Mouse (Mus musculus) MEL-GATA-1-ER (cell line): ENCODE results near the gene Ppp1r35.
A peak's percentile ranks its signal among the peaks of the same experiment; 100 is the strongest.

Source experiments
- DNase-seq: peaks from one replicate; pipeline ENCODE4 v3.0.0-alpha.2; 2012; ENCODE audit warnings: low read depth; ENCODE audit errors: extremely low read depth

The Ppp1r35 gene

DNA sequence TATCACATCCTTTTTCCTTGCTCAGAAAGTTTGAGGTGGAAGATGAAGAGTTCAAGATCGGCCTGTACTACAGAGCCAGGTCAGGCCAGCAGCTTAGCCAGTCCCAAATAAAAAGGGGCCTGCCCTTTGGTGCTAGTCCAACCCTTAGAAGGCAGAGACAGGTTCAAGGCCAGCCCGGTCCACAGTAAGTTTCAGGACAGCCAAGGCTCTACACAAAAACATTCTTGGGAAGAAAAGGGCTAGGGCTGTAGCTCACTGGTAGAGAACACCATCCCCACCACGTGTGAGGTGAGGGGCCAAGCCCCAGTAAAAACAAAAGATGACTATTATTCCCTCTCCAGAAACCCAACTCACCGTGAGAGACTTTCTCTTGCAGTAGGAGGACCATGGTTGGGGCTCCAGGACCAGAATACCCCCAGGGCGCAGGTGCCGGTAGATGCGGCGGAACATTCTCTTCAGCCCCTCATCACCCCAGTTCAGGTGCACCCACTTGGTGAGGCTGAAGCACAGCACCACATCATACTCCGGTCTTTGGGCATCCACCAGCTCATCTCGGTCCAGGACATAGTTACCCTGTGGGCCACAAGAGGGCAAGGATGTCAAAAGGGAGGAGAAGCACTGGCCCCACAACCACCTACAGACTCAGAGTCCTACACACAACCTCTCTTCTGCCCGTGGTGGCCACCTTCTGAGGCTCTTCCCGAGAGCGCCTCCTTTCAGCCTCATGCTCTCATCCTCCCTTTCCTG lies 4.3 kb downstream of the Ppp1r35 start:
- DNase-seq: no peak

DNA sequence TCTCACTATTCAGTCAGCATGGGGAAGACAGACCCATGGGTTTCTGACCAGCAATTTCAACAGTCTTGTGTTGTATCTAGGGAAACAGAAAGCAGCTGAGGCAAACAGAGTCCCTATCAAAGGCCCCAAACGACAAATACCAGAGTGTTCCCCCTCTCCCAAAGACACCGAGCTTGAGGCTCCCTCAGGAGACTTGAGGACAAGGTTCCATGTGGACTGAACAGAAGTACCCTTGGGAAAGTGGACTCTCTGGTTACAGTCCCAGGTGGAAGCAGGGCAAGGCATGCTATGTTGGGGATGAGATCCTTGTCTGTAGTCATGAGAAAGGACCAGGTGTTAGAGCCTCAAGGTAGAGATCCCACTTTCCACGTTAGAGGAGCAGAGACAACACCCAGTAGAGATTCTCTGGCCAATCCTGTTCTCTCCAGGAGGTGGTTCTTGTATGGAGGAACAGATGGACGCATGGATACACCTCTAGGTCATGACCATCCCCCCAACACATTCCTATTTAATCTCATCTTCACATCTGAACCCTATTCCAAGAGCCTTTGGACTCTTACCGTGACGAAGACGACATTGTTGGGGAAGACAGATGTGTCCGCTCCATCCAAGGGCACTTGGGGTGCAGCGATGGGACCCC lies 5.4 kb downstream of the Ppp1r35 start:
- DNase-seq: no peak

DNA sequence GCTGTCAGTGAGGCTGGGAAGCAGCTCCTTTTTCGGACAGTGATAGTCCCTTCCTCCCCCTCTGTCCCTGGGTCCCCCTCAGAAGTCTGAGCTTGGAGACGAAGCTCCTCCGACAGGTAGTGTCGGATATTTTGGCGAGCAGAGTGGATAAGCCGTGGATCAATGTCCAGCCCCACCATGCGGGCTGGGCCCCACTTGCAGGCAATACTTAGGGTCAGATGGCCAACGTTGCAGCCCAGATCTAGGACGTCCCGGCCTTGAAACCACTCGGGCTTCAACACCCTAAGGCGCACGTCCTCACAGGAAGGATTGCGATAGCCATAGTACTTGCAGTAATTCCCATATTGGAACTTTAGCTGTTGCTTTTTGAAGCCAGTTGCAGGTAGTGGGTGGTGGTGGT lies 5.9 kb downstream of the Ppp1r35 start:
- no peak for DNase-seq

DNA sequence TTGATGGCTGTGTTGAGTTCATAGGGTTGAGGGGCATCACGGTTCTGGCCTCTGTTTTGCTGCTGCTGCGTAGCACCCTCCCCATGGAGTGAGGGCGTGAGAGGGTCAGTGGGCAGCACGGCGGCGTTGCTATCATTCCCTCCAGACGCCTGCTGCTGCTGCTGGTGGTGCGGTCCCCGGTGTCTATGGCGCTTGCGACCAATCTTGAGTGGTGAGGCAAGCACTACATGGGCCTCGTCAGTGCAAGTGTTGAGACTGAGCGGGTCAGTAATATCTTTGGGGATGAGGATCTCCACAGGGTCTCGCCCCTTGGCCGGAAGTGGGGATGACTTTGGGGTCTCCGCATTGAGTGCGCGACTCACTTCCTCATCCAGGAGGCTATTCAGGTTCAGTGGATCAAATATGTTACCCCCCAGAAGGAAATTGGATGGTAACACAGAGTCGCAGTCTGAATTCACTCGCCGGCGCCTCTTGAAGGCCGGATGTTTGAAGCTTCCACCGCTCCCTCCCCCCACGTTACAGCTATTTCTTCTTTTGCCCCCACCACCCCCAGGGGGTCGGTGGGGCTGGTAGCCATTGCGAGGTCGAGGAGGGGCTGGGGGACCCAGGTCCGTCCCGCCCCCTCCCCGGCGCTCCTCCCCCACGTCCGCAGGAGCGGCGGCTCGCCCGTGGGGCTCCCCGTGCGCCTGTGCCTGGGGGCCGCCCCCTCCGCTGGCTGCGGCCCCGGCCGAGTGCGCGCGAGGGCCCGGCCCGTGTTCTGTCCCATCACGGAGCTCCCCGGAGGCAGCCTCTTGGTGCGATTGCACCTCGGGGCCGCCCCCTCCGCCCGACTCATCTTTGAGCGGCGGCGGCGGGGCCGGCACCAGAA lies 6.7 kb downstream of the Ppp1r35 start:
- DNase-seq: no peak

DNA sequence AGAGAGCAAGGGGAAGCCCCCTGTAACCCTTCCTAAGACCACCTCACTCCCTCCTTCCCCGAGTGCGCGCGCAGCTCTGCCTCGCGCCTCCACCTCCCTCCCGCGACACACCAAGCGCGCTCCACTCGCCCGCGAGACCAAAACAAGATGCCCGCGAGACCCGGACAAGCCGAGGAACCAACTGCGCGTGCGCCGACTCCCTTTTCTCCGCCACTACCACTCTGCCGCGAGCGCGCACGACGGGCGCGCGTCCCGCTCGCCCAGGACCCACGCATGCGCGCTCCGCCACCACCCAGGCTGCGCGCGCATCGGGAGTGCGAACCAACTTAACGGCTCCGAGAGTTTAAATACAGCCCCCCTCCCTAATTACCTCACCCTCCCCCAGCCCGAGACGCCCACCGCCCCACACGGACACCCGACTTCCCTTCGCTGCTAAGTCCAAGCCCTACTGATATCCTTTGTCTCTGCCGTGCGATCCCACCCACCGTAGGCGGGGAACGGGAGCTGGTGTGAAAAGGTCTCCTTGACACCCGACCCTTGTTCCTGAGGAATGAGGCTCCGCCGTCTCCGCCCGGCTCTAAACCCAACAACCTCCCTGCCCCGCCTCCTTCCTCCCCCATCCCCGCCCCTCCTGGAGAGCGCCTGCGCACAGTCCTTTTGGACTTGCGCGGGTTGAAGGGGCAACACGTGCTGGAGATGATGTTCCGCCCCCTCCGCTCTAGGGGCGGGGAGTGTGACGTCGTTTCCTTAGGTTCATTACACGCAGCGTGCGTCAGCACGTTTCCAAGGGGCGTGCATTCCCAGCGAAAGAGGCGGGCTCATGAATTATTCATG lies 7.7 kb downstream of the Ppp1r35 start:
- DNase-seq: peak; percentile 96

DNA sequence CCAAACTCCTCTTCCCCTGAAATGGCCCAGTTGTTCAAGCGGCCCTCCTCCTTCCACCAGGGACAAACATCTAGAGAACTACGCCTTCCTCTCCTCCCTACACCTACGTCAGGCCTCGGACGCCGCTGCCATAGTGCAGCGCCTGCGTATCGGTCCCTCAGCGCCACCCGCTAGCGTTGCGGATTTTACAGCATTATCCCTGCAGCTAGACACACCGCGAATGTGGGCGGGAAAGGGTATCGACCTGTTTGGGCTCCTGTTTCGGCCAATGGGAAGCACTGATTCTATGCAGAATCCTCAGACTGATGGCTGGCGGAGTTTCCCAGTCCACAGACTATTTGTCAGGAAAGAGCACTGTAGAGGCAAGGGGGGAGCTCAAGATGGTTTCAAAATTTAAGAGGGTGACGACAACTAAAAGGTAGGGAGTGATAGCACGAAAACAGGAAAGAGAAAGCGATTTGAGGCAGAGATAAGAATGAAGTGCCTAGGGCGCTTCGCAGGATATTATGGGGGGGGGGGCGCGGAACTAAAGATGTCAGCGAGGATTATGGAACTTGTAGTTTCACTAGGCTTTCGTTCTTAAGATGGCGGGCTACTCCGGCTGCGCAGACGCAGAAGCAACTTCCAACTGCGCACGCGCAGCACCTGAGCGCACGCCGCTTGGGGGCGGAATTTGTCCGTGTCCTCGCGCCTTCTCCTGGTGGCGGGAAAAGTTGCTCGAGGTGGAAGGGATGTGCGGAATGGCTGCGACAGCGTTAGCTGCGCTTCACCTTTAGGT lies 8.7 kb downstream of the Ppp1r35 start, which contains the start of the genes Mepce and Zcwpw1:
Mepce (minus strand) TSS at position 505 of the 778 bp plus-strand sequence.
Zcwpw1 (plus strand) TSS at position 648 of the 778 bp plus-strand sequence.
- DNase-seq: peak; percentile 88

DNA sequence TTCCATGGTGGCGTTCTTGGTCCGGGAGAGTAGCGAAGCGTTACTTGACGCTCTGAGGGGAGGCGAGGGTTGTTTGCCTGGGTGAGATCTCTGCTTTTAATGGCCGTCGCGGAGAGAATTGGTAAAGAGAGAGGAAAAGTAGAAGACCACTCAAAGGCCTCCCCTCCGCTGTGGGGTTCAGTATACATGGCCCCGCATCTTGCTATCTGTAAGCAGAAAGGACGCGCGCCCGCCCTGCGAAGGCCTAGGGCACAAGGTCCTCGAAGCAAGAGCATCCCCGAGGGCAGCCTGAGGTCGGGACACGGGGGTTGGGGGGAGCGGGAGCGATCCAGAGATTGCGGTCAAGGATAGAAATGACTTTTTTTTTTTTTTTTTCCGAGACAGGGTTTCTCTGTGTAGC lies 9.5 kb downstream of the Ppp1r35 start:
- DNase-seq: no peak

DNA sequence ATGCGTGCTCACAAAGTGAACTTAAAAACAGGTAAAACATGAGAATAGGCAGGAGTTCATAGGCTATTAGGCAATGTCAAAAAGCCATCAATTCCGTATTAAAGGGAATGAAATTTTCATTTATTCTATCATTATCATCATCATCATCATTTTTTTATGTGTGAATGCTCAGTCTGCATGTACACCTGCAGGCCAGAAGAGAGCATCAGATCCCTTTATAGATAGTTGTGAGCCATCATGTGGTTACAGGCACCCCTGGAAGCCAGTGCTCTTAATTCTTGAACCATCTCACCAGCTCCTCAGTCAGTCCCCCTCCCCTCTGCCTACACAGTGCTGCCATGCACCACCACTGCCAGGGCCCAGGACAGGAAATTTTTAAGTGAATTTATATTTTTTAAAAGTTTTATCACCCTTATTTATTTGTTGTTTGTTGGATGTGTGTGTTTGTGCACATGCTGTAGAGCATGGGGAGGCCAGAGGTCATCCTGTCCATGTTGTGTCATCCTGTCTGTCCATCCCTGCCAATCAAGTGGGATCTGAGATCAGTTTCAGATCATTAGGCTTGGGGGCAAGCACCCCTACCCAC lies 10.4 kb downstream of the Ppp1r35 start:
- no peak for DNase-seq

DNA sequence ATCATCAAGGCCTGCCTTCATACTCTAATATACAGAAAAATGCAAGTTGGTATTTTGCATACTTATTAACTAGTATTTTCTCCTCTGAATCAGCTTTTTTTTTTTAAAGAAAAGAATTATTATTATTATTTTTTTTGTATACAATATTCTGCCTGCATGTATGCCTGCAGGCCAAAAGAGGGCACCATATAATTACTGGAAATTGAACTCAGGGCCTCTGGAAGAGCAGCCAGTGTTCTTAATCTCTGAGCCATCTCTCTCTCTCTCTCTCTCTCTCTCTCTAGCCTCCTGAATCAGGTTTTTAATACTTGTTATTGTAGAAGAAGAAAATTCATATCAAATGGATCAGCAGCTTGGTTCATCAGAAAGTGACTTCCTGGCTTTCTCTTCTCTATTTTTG lies 12.9 kb downstream of the Ppp1r35 start:
- DNase-seq: no peak

DNA sequence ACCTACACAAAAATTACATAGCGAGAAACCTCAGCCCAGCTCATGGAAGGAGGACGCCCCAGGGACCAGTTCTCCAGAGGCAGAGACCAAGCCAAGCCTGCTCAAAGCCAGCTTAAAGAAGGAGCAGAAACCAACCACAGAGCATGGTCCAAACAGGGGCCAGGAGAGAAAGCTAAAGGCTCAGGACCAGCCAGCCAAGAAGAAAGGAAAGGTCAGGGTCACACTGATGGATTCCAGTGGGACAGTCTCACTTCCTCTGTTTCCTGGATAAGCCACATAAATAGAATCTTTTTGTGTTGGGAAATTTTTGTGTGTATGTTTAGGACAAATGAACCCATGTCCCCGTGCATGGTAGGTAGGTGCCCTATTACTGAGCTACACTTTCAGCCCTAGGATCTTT lies 18.0 kb downstream of the Ppp1r35 start:
- DNase-seq: no peak

DNA sequence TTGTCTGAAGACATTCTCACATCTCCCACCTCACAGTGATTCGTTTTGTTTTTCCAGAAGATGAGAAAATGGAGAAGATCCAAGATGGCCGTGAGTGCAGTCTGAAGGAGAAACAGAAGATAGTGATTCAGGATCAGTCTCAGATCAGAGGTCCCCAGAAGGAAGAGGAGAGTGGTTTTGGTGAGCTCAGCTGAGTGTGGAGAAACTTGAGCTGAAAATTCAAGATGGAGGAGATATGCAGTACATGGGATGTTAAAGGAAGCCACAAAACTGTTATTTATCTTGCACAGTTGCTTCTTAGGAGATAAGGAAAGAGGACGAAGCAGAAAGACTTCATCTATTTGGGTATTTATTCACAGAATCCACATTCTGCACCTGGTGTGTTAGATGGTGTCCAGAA lies 22.3 kb downstream of the Ppp1r35 start:
- no peak for DNase-seq

DNA sequence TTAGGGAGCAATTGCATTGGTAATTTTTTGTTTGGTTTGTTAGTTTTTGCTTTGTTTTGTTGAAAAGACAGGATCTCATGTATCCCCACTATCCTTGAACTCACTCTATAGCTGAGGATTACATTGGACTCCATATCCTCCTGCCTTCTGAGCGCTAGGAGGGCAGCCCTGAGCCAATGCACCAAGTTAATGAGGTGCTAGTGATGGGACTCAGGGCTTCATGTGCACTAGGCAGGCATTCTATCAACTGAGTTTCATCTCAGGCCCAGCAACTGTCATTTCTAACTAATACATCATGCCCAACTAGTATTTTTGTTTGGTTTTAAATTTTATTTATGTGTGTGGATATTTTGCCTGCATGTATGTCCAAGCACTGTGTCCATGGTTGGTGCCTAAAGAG lies 27.5 kb downstream of the Ppp1r35 start:
- no peak for DNase-seq

DNA sequence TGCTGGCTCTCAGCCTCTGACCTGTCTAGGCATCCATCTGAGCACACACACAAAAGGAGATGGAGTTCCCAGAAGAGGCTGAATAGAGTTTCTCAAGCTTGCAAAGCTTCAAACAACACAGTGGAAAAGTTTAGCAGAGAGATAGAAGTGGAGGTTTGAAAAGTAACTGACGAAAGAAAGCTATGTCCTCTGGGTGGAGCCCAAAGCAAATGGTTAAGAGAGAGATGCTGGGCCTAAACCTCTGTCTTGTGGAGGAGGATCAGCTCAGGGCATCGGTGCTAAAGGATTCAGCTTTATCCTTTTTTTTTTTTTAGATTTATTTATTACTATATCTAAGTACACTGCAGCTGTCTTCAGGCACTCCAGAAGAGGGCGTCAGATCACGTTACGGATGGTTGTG lies 29.7 kb downstream of the Ppp1r35 start:
- no peak for DNase-seq

DNA sequence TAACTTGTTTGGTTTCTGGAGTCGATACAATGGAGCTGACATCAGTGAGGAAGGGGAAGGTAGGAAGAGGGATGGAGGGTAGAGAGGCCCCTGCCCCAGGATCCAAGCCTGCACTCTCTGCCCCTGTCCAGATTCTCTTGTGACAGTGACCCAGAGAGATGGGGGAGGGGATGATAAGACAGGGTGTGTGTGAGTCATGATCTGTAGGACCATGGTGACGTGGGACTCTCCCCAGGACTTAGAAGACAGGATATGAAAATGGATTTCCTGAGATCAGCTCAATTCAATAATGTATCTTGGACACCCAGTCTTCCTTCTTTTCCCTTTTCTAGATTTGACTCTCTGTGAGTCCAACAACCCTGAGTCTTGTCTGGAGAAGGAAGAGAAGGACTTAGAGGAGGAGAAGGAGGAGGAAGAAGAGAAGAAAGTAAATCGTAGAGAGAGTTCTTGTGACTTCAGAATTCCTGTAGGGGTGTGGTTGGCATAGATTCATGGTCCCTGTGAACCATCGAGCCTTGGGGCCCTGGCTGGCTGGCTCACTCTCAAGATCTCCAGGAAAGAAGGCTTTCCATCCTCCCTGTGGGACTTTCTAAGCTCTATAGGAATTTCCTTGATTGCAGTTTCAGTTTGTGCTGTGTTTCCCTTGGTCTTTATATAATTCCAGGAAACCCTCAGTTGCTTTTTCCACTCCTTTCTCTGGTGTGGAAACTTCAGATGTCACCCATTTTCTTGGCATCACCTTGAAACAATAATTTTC lies 39.0 kb downstream of the Ppp1r35 start:
- DNase-seq: no peak

DNA sequence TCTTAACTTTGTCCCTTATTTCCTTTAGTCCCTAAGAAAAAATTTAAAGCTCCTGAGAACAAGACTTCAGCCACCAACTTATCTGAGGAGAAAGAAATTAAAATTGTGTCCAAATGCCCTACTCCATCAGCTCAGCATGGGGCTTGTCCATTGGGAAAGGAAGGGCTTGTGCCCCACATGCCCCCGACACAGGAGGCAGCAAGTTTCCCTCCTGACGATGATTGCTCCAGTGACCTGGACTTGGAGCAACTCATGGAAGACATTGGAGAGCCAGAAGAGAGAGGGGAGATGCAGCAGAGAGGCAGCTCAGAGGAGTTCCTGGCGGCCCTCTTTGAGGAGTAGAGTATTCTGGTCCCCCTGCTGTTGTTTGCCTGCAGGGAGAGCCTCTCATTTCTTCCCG lies 43.5 kb downstream of the Ppp1r35 start:
- no peak for DNase-seq

DNA sequence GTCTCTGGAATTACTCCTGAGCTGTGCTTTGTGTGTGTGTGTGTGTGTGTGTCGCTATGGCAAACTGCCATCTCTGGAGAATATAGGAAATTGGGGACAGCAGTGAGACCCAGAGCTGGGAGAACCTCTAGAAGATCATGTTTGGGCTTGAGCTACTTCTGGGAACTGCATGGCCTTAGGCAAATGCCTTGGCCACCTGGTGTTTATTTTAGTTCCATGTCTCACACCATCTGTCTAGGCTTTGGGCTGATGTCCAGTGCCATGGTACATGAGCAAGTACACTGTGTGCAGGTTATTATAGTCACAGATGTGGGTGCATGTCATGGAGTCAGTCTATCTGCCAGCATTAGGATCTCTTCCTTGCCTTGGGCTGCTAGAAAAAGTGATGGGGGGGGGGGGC lies 44.0 kb downstream of the Ppp1r35 start:
- no peak for DNase-seq

DNA sequence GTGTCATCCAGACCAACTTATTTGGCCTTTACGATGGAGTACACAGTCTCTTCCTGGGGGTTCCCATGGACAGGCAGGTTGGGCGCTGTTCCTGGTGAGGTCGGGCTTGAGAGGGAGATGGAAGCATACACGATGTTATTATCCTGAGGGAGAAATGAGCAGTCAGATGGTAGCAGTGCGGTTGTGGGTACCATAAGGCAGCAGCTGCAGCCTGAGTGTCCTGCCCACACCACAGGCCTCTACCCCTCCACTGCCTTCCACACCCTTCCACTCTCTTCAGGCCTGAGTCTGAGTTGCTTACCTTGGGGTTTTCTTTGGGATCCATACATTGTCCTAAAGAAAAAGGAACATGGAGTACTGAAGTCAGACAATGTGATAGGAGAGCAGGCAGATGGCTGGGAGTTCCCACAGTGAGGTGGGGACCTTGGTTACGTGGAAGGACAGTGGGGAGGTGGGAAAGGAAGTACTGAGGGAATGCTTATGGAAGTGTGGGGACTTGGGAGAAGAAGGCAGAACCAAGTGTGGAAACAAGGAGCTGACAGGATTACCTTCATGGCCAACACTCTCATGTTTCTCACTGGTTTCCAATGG lies 44.9 kb downstream of the Ppp1r35 start:
- no peak for DNase-seq

DNA sequence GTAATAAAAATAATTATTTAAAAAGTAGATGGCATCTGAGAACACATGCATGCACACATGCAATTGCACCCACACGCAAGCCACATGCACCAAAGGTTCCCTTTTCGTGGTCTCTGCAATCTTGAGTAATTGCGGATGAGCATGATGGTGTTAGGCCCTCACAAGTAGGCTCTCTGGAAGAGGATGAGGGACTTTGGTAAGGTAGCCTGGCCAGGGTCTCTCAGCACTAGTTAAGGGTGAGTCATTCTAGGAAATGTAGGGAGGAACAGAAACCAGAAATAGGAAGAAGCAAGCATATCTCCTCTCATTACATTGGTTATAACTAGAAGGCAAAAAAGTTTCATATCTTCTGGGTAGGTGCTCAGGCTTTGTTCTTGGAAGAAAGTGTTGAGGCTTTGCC lies 46.4 kb downstream of the Ppp1r35 start:
- no peak for DNase-seq

DNA sequence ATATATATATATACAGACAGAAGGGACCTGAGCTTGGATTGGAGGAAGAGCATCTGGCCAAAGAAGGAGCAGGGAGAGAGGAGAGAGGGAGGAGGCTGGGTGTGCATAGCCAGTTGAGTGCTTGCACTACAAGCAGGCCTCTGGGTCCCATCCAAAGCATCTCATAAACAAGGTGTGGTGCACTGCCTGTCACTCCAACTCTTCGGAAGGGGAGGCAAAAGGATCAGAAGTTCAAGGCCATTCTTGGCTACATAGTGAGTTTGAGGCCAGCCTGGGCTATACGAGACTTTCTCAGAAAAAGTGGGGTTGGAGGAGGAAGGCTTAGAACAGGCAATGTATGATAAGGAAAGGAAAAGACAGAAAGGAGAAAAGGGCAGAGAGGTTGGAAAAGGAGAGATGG lies 47.3 kb downstream of the Ppp1r35 start:
- DNase-seq: no peak
